Mouse (Mus musculus): ENCODE measurements at regions not wholly inside any gene's neighbourhood (a gene's known extent, or its start where the extent isn't known, plus 50 kb on each side); places are given as distances from the start of the nearest gene placed in this dataset.

GRCm38 (mm10) chr5:119617856-119618255 is 52.6 kb upstream of the Tbx3 start:
- TF ChIP-seq CTCF (IDR thresholded peaks at IDR 0.05; ENCODE audit: extremely low read depth, insufficient read depth, low read length) (no peak), POLR2A (IDR thresholded peaks at IDR 0.05; ENCODE audit: extremely low read depth, insufficient read depth, low read length) (no peak)
